Mouse (Mus musculus) mammary gland, adult 2 months (tissue): ENCODE results near the gene Rcc2. TPM values are rescaled to one million over a fixed set of nuclear protein-coding genes. Genes with fewer than 3 reads are reported as not detected.

Experiments used
- polyA plus RNA-seq: library from polyadenylated mRNA; depleted of rRNA; stranded (reverse); fragments of >200 nt; gene quantifications from 2 replicates; pipeline ENCODE4 v1.2.3, GENCODE M21; 2012; ENCODE audit warnings: low replicate concordance; rRNA removed

Rcc2 gene
- 37.9 and 74.7 TPM in 2 replicates for polyA plus RNA-seq

GRCm38 (mm10) chr4:140700269-140701018, at the start of gene Rcc2:
Rcc2 (plus strand) TSS chr4:140700541.

DNA sequence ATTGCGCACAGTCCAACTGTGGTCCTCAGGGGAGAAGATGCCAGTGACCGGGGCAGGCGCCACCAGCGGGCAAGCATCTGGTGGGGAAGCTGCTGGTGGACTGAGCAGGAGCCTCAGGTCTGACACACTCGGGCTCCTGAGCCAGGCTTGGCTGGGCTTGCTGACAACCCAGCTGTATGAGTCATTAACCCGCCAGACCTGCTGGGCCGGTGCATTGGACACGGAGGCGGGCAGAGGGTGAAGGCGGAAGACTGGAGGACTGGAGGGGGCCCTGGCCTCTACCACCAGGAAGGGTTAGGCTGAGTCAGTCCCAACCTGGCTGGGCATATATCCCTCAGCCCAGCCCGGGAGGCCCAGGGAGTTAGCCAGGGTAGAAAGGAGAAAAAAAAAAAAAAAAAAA, 34.6 kb upstream of the Rcc2 start, which contains the start of gene Arhgef10l:
Gene Arhgef10l, minus strand, starts transcription at position 253 of the 400 bp plus-strand sequence.

GRCm38 (mm10) chr4:140742543-140742942, 42.2 kb downstream of the Rcc2 start, which contains the start of gene Padi6:
Padi6 (minus strand) TSS chr4:140742643.

Other genes with a start within 250 kb of the Rcc2 start
- 33.4 and 36.2 TPM in 2 replicates for gene Arhgef10l, start 34.5 kb upstream of the Rcc2 start, polyA plus RNA-seq
- not detected in 2 replicates for gene Padi6, start 42.1 kb downstream of the Rcc2 start, polyA plus RNA-seq
- 4.0 and 4.8 TPM in 2 replicates for gene Padi4, start 73.7 kb downstream of the Rcc2 start, polyA plus RNA-seq
- gene Padi3, start 110.1 kb downstream of the Rcc2 start, polyA plus RNA-seq = 0.92 and 1.1 TPM in 2 replicates
- gene Padi1, start 145.2 kb downstream of the Rcc2 start, polyA plus RNA-seq = 0.19 and 0.32 TPM in 2 replicates
- gene Padi2, start 205.8 kb downstream of the Rcc2 start, polyA plus RNA-seq = 18.7 and 47.7 TPM in 2 replicates